Mouse (Mus musculus) cerebellum, postnatal 10 days (tissue): ENCODE data around the gene Gm49337.

Experiments used
- DNase-seq, 2 experiments: peaks; one replicate each; pipeline ENCODE4 v3.0.0; 2021; ENCODE audit warnings: mixed read lengths in 2 of 2

Gm49337 gene

GRCm38 (mm10) chr4:116164759-116165554 lies 8.2 kb upstream of the Gm49337 start:
- DNase-seq = no peak

- DNase-seq = no peak
Observed at GRCm38 (mm10) chr4:116165708-116166407, 7.3 kb upstream of the Gm49337 start.

DNA sequence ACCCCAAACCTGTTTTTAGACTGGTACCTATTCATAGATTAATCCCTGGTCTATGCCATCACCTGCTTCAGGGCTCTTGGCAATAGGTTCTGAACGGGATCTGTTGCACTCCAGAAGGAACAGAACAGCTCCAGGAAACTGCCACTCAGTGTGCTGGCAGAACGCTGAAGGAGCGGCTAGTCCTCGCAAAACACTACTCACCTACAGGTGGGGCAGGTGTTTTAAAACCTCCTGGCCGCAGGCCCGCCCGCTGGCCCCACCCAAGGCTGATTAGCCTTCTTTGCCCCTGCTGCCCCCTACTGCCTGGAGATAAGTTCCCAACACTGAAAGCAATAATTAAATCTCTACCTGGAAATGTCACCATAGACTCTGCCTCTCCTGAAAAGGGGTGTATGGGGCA lies 5.8 kb upstream of the Gm49337 start, which contains the start of gene Tspan1:
Gene Tspan1 (minus strand): TSS at position 198 of the 400 bp plus-strand sequence.
- DNase-seq = peak; percentile 58 to 60

GRCm38 (mm10) chr4:116168617-116169352 lies 4.4 kb upstream of the Gm49337 start:
- peak; percentile 94 to 95 for DNase-seq

DNA sequence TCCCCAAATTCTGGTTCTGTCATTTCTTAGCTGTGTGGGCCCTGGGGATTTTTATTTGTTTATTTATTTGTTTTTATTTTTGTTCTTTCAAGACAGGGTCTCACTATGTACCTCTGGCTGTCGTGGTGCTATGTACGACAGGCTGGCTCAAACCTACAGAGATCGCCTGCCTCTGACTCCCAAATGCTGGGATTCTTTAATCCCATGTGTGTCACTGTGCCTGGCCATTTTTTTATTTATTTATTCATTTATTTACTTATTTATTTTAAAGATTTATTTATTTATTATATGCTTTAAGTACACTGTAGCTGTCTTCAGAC lies 3.9 kb upstream of the Gm49337 start:
- DNase-seq = peak in 1 of 2 experiments; percentile 8

GRCm38 (mm10) chr4:116173752-116174151 lies 568 bp downstream of the Gm49337 start:
- peak; percentile 52 to 54 for DNase-seq

DNA sequence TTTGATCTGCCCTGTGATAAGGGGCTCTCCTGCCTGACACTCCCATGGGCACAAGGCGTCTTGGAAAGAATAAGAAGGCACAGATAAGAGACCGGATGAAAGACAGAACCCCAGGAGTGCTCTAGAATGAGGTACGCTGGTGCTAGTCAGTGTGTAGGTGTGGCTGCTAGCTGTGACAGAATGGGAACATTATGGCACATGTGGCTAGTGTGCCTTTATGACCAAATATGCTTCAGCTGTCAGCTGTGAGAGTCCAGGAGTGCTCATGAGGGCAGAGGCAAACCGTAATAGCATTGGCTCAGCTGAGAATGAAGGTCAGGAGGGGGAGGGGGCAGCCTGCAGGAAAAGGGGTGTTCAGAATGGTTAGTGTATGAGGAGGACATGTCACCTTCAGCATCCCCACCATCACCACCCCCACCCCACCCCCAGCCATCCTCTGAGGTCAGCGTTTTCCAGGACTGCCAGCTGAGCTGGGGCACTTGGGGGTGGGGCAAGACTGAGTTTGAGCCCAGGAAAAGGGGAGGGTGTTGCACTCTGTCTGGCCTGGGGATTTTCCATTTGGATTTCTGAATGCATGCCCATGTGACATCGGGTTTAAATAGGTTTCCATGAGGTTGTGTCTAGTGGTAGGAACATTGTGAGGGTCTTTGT lies 1.4 kb downstream of the Gm49337 start:
- peak; percentile 48 to 52 for DNase-seq

DNA sequence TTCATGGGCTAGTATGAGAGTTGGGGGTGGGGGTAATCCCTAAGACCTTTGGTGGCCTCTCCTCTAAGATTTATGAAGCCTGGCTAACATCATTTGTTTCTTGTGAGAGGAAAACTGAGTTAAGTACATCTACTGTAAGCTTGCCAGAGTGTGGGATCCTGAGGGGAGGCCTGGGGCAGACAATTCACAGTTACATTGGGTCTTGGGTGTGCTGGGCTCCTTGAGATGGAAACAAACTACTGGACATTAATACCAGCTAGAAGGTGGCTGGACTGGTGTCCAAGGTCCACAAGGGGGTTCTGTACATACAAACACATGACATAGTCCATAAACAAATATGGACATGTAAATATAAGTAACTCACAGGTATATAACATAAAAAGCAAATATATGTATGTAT lies 2.0 kb downstream of the Gm49337 start:
- peak in 1 of 2 experiments; percentile 42 for DNase-seq

DNA sequence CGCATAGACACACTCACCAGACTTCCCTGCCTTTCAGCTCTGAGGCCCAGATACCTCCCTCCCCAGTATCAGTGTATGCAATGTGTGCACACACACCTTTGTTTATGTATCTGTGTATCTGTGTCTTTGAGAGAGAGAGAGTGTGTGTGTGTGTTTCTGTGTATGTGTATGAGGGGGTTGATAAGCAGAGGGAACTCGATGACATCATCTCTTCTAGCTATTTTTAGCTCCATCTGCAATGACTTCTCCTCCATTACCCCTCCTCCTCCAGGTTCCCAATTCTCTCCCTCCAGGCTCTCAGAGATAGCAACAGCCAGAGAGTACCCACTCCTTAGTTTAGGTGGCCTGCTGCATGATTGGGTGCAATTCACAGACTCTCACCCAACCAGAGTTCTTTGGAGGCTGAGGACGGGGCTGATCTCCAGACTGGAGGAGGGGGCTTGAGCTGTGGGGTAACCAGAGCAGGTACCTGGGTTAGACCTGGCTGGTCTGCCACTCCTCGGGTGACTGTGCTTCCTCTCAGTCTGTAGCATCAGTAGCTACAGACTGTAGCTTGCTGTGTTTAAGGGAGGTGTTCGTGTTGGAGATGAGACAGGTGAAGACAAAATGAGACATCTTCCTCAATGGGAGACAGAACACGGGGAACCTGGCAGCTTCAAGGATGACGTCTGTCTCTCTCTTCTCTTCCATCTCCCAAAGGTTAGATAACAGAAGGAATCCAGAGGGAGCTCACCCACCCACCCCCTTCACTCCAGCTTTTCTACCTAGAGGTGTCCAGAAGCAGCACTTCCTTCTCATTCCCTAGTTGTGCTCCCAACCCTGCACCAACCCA lies 2.7 kb downstream of the Gm49337 start:
- DNase-seq = peak; percentile 76 to 81

DNA sequence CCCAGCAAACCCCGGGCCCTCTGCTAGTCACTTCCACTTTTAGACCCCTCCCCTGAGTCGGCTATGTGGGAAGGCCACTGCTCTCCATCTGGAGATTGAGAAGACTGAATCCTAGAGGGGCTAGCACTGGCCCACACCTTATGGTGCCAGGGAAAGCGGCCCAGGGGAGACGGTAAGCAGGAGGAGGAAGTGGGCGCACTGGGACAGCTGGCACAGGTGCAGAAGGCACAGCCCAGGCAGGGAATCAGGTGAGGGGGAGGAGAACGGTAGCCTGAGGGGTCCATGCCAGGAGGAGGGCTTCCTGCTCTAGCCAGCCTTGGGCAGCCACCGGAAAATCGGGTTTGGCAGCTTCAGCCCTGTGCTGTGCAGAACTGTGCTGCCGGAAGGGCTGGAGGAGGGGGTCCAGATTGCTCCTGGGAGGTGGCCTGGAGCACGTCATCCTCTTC lies 3.4 kb downstream of the Gm49337 start:
- peak; percentile 99 for DNase-seq

GRCm38 (mm10) chr4:116177140-116177539 lies 4.0 kb downstream of the Gm49337 start:
- peak; percentile 82 to 83 for DNase-seq

DNA sequence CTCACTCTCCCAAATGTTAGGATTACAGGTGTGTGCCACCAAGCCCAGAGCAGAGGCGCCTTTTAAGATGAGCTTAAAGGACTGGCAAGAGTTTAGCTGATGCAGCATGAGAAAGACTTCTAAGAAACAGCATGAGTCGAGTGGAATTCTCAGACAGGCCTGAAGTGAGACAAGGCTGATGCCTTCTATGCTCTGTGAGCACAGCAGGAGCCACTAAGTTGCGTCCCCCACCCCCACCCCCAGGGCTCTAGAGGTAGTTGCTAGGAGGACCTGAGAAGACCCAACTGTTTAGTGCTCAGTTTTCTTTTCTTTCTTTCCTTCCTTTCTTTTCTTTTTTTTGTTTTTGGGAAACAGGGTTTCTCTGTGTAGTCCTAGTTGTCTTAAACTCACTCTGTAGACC lies 8.9 kb downstream of the Gm49337 start:
- peak in 1 of 2 experiments; percentile 5 for DNase-seq

DNA sequence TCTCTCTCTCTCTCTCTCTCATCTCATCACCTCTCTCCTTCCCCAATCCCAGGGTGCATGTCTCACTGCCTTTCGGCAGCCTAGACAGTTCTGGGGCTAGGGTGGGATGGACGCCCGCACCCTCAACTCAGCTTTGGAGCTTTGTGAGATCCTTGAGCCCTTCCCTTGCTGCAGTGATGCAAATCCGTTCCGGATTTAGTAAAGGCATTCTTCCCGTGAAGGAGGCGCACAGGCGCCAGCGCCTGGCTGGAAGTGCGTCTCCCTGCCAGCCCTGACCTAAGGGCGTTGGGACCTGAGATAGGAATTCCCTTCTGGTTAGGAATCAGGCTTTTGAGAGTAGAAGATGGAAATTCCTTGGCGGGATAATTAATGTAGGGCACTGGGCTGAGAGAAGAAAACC lies 9.6 kb downstream of the Gm49337 start:
- DNase-seq = peak; percentile 74 to 77

DNA sequence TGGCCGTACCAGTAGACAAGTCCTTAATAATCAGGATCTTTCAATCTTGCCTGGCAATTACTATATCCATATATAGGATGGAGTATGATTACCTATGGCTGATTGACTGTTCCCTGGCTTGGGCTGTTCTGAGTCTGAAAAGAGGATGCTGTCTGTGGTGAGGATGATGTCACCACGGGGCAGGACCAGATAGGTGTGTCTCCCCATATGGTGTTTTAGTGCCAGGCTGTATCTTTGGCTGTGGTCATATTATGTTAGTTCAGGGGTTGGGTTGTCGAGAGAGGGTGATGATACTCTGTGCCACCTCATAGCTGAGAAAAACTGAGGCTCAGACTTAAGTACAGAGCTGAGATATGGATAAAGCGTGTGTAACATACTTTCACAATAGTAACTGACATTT lies 11.9 kb downstream of the Gm49337 start:
- peak in 1 of 2 experiments; percentile 8 for DNase-seq

GRCm38 (mm10) chr4:116192286-116192835 lies 19.2 kb downstream of the Gm49337 start:
- no peak for DNase-seq

- DNase-seq = no peak
Observed at GRCm38 (mm10) chr4:116193583-116194383, 20.6 kb downstream of the Gm49337 start.

GRCm38 (mm10) chr4:116198422-116198821 lies 25.2 kb downstream of the Gm49337 start:
- DNase-seq = peak in 1 of 2 experiments; percentile 32

GRCm38 (mm10) chr4:116204422-116204821 lies 31.2 kb downstream of the Gm49337 start:
- DNase-seq = no peak

- no peak for DNase-seq
Observed at GRCm38 (mm10) chr4:116206531-116206930, 33.3 kb downstream of the Gm49337 start.

GRCm38 (mm10) chr4:116208891-116209290 lies 35.7 kb downstream of the Gm49337 start:
- no peak for DNase-seq
